Mouse (Mus musculus) brain, embryonic 14.5 days (tissue): ENCODE data around the gene Gm3573.
"Not testable (repeated sequence)": the region's sequence is repeated elsewhere in the genome, so short reads cannot be mapped to it uniquely, and the experiment has no call there.

ENCODE experiments used
- CTCF ChIP-seq: fragments of 200-500 bp; IDR thresholded peaks from 2 replicates; pipeline ENCODE4 v1.5.1; 2012; ENCODE audit warnings: inconsistent platforms, mild to moderate bottlenecking, moderate library complexity, borderline replicate concordance; ENCODE audit not compliant: insufficient read depth, insufficient read length; ENCODE audit errors: extremely low read depth
- POLR2A ChIP-seq: fragments of 200-500 bp; IDR thresholded peaks from 2 replicates; pipeline ENCODE4 v1.6.1; 2012; ENCODE audit warnings: mild to moderate bottlenecking, inconsistent platforms, borderline replicate concordance; ENCODE audit not compliant: poor library complexity, insufficient read depth, insufficient read length, severe bottlenecking; ENCODE audit errors: extremely low read depth

DNA sequence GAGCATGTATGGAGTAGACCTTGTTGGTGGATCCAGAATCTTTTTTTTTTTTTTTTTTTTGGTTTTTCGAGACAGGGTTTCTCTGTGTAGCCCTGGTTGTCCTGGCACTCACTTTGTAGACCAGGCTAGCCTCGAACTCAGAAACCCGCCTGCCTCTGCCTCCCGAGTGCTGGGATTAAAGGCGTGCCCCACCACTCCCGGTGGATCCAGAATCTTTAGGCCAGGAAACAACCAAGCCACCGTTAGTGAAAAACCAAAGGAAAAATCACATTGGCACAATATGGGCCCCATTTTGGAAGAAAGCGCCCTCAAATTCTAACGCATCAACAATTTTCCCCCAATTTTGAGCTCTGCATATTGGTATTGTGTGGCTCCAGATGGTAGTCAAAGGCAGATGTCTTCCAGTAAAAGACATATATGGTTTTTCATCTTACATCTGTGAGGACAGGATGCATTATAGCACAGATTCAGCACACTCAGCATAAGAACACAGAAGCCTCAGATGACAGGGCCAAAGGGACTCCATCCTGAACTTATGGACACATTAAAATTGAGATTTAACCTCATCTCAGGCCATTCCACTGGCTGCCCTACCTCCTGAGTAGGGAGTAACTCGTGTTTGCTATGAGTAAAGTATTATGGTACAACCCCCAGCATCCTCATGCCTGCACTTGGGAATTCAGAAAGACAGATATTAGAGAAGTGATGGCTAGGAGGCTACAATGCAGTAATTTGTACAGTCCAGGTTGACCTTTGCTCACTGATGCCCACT lies 26.4 kb upstream of the Gm3573 start:
- TF ChIP-seq CTCF, POLR2A: not testable (repeated sequence)
